Mouse (Mus musculus) G1E (cell line): ENCODE data around the gene Sept8.

Source experiments
- CTCF ChIP-seq: IDR thresholded peaks from 2 replicates; pipeline ENCODE4 v1.5.1; 2012; ENCODE audit warnings: low read depth, low read length, inconsistent platforms, mixed read lengths
- GATA2 ChIP-seq: IDR thresholded peaks from 2 replicates; pipeline ENCODE4 v1.6.1; 2012; ENCODE audit warnings: low read depth, low read length, inconsistent platforms, borderline replicate concordance
- POLR2AphosphoS5 ChIP-seq: IDR thresholded peaks from 2 replicates; pipeline ENCODE4 v1.6.1; 2012; ENCODE audit warnings: low read depth, low read length, inconsistent platforms; ENCODE audit not compliant: insufficient replicate concordance
- TAL1 ChIP-seq: conservative IDR thresholded peaks from 2 replicates; pipeline ENCODE4 v1.6.1; 2012; ENCODE audit warnings: low read depth, low read length, inconsistent platforms, mixed read lengths

- TF ChIP-seq CTCF (no peak), POLR2AphosphoS5 (no peak), TAL1 (no peak), GATA2 (no peak)
Measured at GRCm38 (mm10) chr11:53505026-53505663, 13.9 kb upstream of the Sept8 start.
